Mouse (Mus musculus): ENCODE data around the gene Parp16.

DNA sequence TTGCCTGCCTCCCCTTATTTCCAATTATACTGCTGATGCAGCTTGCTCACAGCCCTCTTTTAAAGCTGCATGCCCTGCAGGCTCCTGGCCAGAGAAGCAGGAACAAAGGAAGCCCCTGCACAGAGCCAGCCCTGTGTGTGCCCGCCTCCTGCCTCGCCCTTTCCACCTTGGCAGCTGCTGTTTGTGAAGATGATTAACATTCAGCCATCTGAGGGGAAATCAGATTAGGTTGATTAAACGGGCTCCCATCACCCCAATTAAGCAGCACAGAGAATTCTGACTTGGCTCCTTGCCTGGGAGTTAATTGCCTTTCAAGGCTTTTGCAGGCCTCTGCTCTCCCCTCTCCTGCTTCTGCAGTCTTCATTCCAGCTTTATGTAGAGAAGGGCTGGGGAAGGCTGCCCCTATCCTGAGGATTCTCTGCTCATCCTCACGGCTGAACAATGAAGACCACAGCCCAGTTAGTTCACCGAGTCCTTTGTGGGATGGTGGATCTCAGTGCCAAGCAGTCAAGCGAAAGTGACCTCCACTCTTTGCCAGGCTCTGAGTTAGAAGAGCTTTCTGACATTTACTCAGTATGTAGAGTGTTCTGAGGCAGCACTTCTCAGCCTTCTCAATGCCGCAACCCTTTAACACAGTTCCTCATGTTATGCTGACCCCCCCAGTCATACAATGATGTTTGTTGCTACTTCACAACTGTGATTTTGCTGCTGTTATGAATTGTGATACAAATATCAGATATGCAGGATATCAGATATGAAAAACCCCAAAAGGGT, 72.8 kb downstream of the Parp16 start:
- TF ChIP-seq CTCF (IDR thresholded peaks at IDR 0.05; ENCODE audit: low read depth, low read length) (no peak), POLR2A (IDR thresholded peaks at IDR 0.05; ENCODE audit: insufficient read depth, low read length) (no peak)
